Mouse (Mus musculus): ENCODE measurements at regions not wholly inside any gene's neighbourhood (a gene's known extent, or its start where the extent isn't known, plus 50 kb on each side); places are given as distances from the start of the nearest gene placed in this dataset.

- in situ Hi-C loops (cut with MboI; ENCODE audit: low pct_ligation_motif_present, low pct_unique_long_range_greater_than_20kb, low sequenced_read_pairs): no loop called here
These were observed 142.5 kb upstream of the Egfl6 start for GRCm38 (mm10) chrX:166727823-166728621.

GRCm38 (mm10) chrX:166725761-166726503, 140.4 kb upstream of the Egfl6 start:
- DNase-seq (ENCODE audit: extremely low read depth): no peak
- Histone ChIP-seq H3K4me1 (ENCODE audit: control insufficient read depth in 1 of 2, insufficient read depth in 2 of 2) (peaks cover 0 to 1% of the 10 kb centered on the region in 2 experiments; a peak in 1 of 4 replicates), H3K4me2 (ENCODE audit: insufficient read depth, low read depth, poor library complexity, severe bottlenecking) (no peak overlapping the region), H3K4me3 (replicated peaks in 1 of 3; ENCODE audit: low read depth in 2 of 3, low read length in 2 of 3, poor library complexity in 1 of 3) (no peak overlapping the region), H3K9ac (ENCODE audit: insufficient read depth, low read depth) (no peak overlapping the region), H3K27ac (ENCODE audit: insufficient read depth, low read depth) (no peak overlapping the region), H3K36me3 (replicated peaks in 1 of 2; ENCODE audit: control insufficient read depth in 1 of 2, insufficient read depth in 1 of 2, low read length in 1 of 2) (no peaks in the 10 kb centered on the region), H3K79me2 (replicated peaks; ENCODE audit: control insufficient read depth, extremely low read depth, insufficient read depth, poor library complexity, severe bottlenecking) (no peaks in the 10 kb centered on the region), H3K27me3 (replicated peaks) (no peaks in the 10 kb centered on the region), H3K9me3 (replicated peaks; ENCODE audit: low read length) (no peaks in the 10 kb centered on the region)
- dilution Hi-C loops (cut with MboI; ENCODE audit: extremely low pct_ligation_motif_present, extremely low pct_unique_long_range_greater_than_20kb, low sequenced_read_pairs) (no loop called here), in situ Hi-C loops (cut with MboI; ENCODE audit: low pct_ligation_motif_present, low pct_unique_long_range_greater_than_20kb, low sequenced_read_pairs) (no loop called here)
- TF ChIP-seq JUN (IDR thresholded peaks at IDR 0.05; ENCODE audit: insufficient read depth, low read depth, low read length): no peak
- no peak for TF ChIP-seq E2F4 (IDR thresholded peaks at IDR 0.05; ENCODE audit: insufficient replicate concordance, low read depth, low read length)
- TF ChIP-seq ZNF384 (IDR thresholded peaks at IDR 0.05; ENCODE audit: low read depth, low read length): no peak
- no peak for TF ChIP-seq GABPA (IDR thresholded peaks at IDR 0.05; ENCODE audit: insufficient replicate concordance, low read depth, low read length)
- TF ChIP-seq BHLHE40 (IDR thresholded peaks at IDR 0.05; ENCODE audit: low read depth, low read length): no peak
- no peak for TF ChIP-seq MAZ (IDR thresholded peaks at IDR 0.05; ENCODE audit: low read depth, low read length)
- no peak for TF ChIP-seq IRF4 (IDR thresholded peaks at IDR 0.05; ENCODE audit: low read depth, low read length)
- TF ChIP-seq SIN3A (IDR thresholded peaks at IDR 0.05; ENCODE audit: low read length): no peak

More at GRCm38 (mm10) chrX:166727823-166728621, 142.5 kb upstream of the Egfl6 start:
- no peaks in the 10 kb centered on the region for H3K36me3 ChIP-seq (replicated peaks in 1 of 2; ENCODE audit: control insufficient read depth in 1 of 2, insufficient read depth in 1 of 2, low read length in 1 of 2)
- no peaks in the 10 kb centered on the region for H3K27me3 ChIP-seq (replicated peaks)
- H3K79me2 ChIP-seq (replicated peaks; ENCODE audit: control insufficient read depth, extremely low read depth, insufficient read depth, poor library complexity, severe bottlenecking): no peaks in the 10 kb centered on the region
- no peak overlapping the region for H3K4me2 ChIP-seq (ENCODE audit: insufficient read depth, low read depth, poor library complexity, severe bottlenecking)
- no peak for DNase-seq (ENCODE audit: extremely low read depth)
- no peak overlapping the region for H3K27ac ChIP-seq (ENCODE audit: insufficient read depth, low read depth)
- peaks cover 0 to 4% of the 10 kb centered on the region in 2 experiments; a peak in 1 of 4 replicates for H3K4me1 ChIP-seq (ENCODE audit: control insufficient read depth in 1 of 2, insufficient read depth in 2 of 2)
- no peak overlapping the region for H3K9ac ChIP-seq (ENCODE audit: insufficient read depth, low read depth)
- no peaks in the 10 kb centered on the region for H3K9me3 ChIP-seq (replicated peaks; ENCODE audit: low read length)
- no peak for TF ChIP-seq ZC3H11A (IDR thresholded peaks at IDR 0.05; ENCODE audit: low read depth, low read length)
- no peak for TF ChIP-seq ZKSCAN1 (IDR thresholded peaks at IDR 0.05; ENCODE audit: borderline replicate concordance, low read depth, low read length)
- no peak for TF ChIP-seq NRF1 (IDR thresholded peaks at IDR 0.05; ENCODE audit: low read depth, low read length)
- no peak for TF ChIP-seq USF2 (conservative IDR thresholded peaks at IDR 0.05; ENCODE audit: low read depth, low read length)
- no peak for TF ChIP-seq RAD21 (IDR thresholded peaks at IDR 0.05; ENCODE audit: low read depth, low read length)
- TF ChIP-seq PAX5 (IDR thresholded peaks at IDR 0.05; ENCODE audit: low read length): no peak
- TF ChIP-seq CHD1 (IDR thresholded peaks at IDR 0.05; ENCODE audit: low read depth, low read length): no peak
- TF ChIP-seq USF1 (IDR thresholded peaks at IDR 0.05; ENCODE audit: low read depth, low read length): no peak
- TF ChIP-seq MAFK (IDR thresholded peaks at IDR 0.05; ENCODE audit: insufficient replicate concordance, low read length): no peak
- no peak for TF ChIP-seq POLR2AphosphoS2 (IDR thresholded peaks at IDR 0.05; ENCODE audit: low read depth, low read length)
- no peak overlapping the region for H3K4me3 ChIP-seq (replicated peaks in 1 of 3; ENCODE audit: low read depth in 2 of 3, low read length in 2 of 3, poor library complexity in 1 of 3)
- dilution Hi-C loops (cut with MboI; ENCODE audit: extremely low pct_ligation_motif_present, extremely low pct_unique_long_range_greater_than_20kb, low sequenced_read_pairs): no loop called here

Data from CH12.LX (cell line).